25 mouse cellular contexts compared by ENCODE assay signal in the genomic region with DNA sequence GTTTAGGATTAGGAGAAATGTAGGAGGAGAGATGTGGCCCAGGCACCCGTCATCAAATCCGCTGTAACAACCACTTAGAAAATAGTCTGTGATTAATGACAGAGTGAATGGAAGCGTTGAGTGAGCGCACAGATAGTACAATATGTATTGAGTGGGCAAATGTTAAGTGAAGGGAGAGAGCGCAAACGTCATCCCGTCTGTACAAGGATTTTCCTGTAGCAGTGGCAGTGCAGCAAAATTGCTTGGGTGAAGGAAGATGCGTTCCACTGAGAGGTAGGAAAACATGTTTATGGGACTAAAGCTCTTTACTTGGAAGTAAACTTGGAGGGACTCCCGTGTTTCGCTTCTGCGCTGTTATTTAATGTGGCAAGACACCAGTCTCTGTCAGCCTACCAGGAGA.
A peak's percentile ranks its signal among the peaks of the same experiment; 100 is the strongest.
DNase-seq lines count a peak whose midpoint lies in the region; ATAC-seq and TF ChIP-seq lines count a peak whose summit lies in the region.
"Had no signal": no experiment of that assay in that cellular context is flagged by ENCODE, and none has a peak within 500 bp of the region (broad histone marks: within the 10 kb centered on the region; RNA-seq: fewer than 3 reads in every experiment).

No protein-coding gene starts in this region.

- no peak for TF ChIP-seq CTCF in brain, embryonic 14.5 days (IDR thresholded peaks at IDR 0.05; ENCODE audit: borderline replicate concordance, extremely low read depth, insufficient read depth, insufficient read length)
- no peak for TF ChIP-seq CTCF in thymus, adult 2 months (IDR thresholded peaks at IDR 0.05; ENCODE audit: borderline replicate concordance, control insufficient read depth, extremely low read depth, insufficient read depth, low read length, poor library complexity)

- H3K27me3 ChIP-seq in heart, embryonic 16.5 days (ENCODE audit: control insufficient read depth, insufficient read depth, low read length) = 0 out of 2 replicates have a peak, but pooled peaks cover 5% of the 10 kb centered on the region
- no peaks in the 10 kb centered on the region for H3K27me3 ChIP-seq in thymus, adult 2 months (ENCODE audit: control insufficient read depth, insufficient read depth, low read length)
- H3K27me3 ChIP-seq: hindbrain, embryonic 12.5 days; neural tube, embryonic 13.5 days had no signal

- no peaks in the 10 kb centered on the region for H3K9me3 ChIP-seq in heart, embryonic 16.5 days (replicated peaks; ENCODE audit: control insufficient read depth, low read length)
- H3K9me3 ChIP-seq: forebrain, embryonic 10.5 days; hindbrain, embryonic 12.5 days; limb, embryonic 12.5 days; liver, embryonic 12.5 days; midbrain, embryonic 10.5 days; neural tube, embryonic 13.5 days had no signal

- H3K9ac ChIP-seq in heart, embryonic 16.5 days (ENCODE audit: low read length) = no peak overlapping the region
- H3K9ac ChIP-seq: hindbrain, embryonic 12.5 days; limb, embryonic 12.5 days; liver, embryonic 12.5 days; neural tube, embryonic 13.5 days had no signal

- no peak for DNase-seq in frontal cortex, postnatal 14 days (ENCODE audit: low spot score in 2 of 2)
- DNase-seq in heart, postnatal 14 days = no peak
- peak; percentile 15 to 23 for DNase-seq in left cerebral cortex, adult 18-20 months (ENCODE audit: low spot score in 2 of 2)
- no peak for DNase-seq in left cerebral cortex, postnatal 4 days
- DNase-seq in brain, embryonic 14.5 days (ENCODE audit: low read depth) = peak; percentile 41
- no peak for DNase-seq in thymus, adult 2 months
- DNase-seq: adrenal gland, postnatal 14 days; cerebellum, adult 9-10 months; gastrocnemius, postnatal 10 days; heart, postnatal 10 days; lung, adult 18-20 months; lung, postnatal 10 days; retina, postnatal 1 day had no signal

- H3K4me3 ChIP-seq in heart, embryonic 16.5 days (ENCODE audit: low read length) = 0 out of 2 replicates have a peak overlapping the region, but pooled peaks have one; percentile 8
- no peak overlapping the region for H3K4me3 ChIP-seq in thymus, adult 2 months (ENCODE audit: control insufficient read depth, insufficient read depth, low read length)
- H3K4me3 ChIP-seq: forebrain, embryonic 10.5 days; hindbrain, embryonic 12.5 days; limb, embryonic 12.5 days; liver, embryonic 12.5 days; midbrain, embryonic 10.5 days; myocyte; neural tube, embryonic 13.5 days had no signal

- H3K4me1 ChIP-seq in heart, embryonic 16.5 days (ENCODE audit: control insufficient read depth, insufficient read depth, low read length) = 0 out of 2 replicates have a peak, but pooled peaks cover 4% of the 10 kb centered on the region
- no peaks in the 10 kb centered on the region; the same call in 1 of the 2 replicates for H3K4me1 ChIP-seq in thymus, adult 2 months (replicated peaks; ENCODE audit: control insufficient read depth, insufficient read depth, low read length)

- no peak overlapping the region for H3K27ac ChIP-seq in heart, embryonic 16.5 days (ENCODE audit: low read length)
- H3K27ac ChIP-seq in thymus, adult 2 months (ENCODE audit: control insufficient read depth, insufficient read depth, low read length) = no peak overlapping the region
- H3K27ac ChIP-seq: forebrain, embryonic 10.5 days; hindbrain, embryonic 12.5 days; limb, embryonic 12.5 days; liver, embryonic 12.5 days; midbrain, embryonic 10.5 days; neural tube, embryonic 13.5 days; stomach, postnatal 0 days had no signal

- no peak for TF ChIP-seq POLR2A in brain, embryonic 14.5 days (IDR thresholded peaks at IDR 0.05; ENCODE audit: borderline replicate concordance, extremely low read depth, insufficient read depth, insufficient read length, poor library complexity, severe bottlenecking)
- TF ChIP-seq POLR2A in thymus, adult 2 months (IDR thresholded peaks at IDR 0.05; ENCODE audit: control insufficient read depth, extremely low read depth, insufficient read depth, low read length, poor library complexity) = no peak

- peak overlapping the region; percentile 41 for H3K4me2 ChIP-seq in heart, embryonic 16.5 days (ENCODE audit: low read depth, low read length)
- H3K4me2 ChIP-seq: hindbrain, embryonic 12.5 days; limb, embryonic 12.5 days; liver, embryonic 12.5 days; neural tube, embryonic 13.5 days had no signal

- ATAC-seq in frontal cortex, adult (ENCODE audit: low TSS enrichment) = peak; percentile 28
- ATAC-seq in heart, embryonic 16.5 days (replicated peaks; ENCODE audit: extremely low read depth, insufficient read depth, low FRiP score) = no peak
- ATAC-seq: CD4-positive, CD25-positive, alpha-beta regulatory T cell, adult 4 months; liver, embryonic 12.5 days; midbrain, embryonic 16.5 days had no signal

- intact Hi-C loops in heart, postnatal 14 days (cut with DNase I) = no loop called here
- intact Hi-C loops in left cerebral cortex, postnatal 4 days (cut with DNase I) = no loop called here

- 51% methylated on average over 11 of the region's 11 CpGs for WGBS in heart, embryonic 16.5 days
- 96% methylated on average over 11 of the region's 11 CpGs for WGBS in thymus, adult 2 months

- H3K36me3 ChIP-seq in heart, embryonic 16.5 days (ENCODE audit: control insufficient read depth, insufficient read depth) = no peaks in the 10 kb centered on the region
- H3K36me3 ChIP-seq in thymus, adult 2 months (ENCODE audit: control insufficient read depth, insufficient read depth, low read length) = no peaks in the 10 kb centered on the region
- H3K36me3 ChIP-seq: forebrain, embryonic 10.5 days; hindbrain, embryonic 12.5 days; limb, embryonic 12.5 days; liver, embryonic 12.5 days; midbrain, embryonic 10.5 days; neural tube, embryonic 13.5 days had no signal

Comparison
In these comparisons a context has a peak if more than half of its experiments do, and no peak if none do; other contexts are left out.
1. DNase-seq: peak in left cerebral cortex, adult 18-20 months (2 of 2) and brain, embryonic 14.5 days (single experiment); none in frontal cortex, postnatal 14 days (0 of 2), heart, postnatal 14 days (0 of 2), left cerebral cortex, postnatal 4 days (single experiment) and thymus, adult 2 months (single experiment).